Comparison of ENCODE assay signal across 17 mouse cellular contexts in genomic region chr16:36068356-36068755, GRCm38 (mm10). TPM values are rescaled to one million over a fixed set of nuclear protein-coding genes. Genes with fewer than 3 reads are reported as not detected.
A peak's percentile ranks its signal among the peaks of the same experiment; 100 is the strongest.
DNase-seq lines count a peak whose midpoint lies in the region; ATAC-seq and TF ChIP-seq lines count a peak whose summit lies in the region.
"Had no signal": no experiment of that assay in that cellular context is flagged by ENCODE, and none has a peak within 500 bp of the region (broad histone marks: within the 10 kb centered on the region; RNA-seq: fewer than 3 reads in every experiment).

No protein-coding gene starts in this region.

- no peak for TF ChIP-seq CTCF in gastrocnemius, adult 2 months (IDR thresholded peaks at IDR 0.05)
- no peak for TF ChIP-seq CTCF in hindbrain, postnatal 0 days (IDR thresholded peaks at IDR 0.05; ENCODE audit: low read depth)
- TF ChIP-seq CTCF in E14TG2a.4 (conservative IDR thresholded peaks at IDR 0.05; ENCODE audit: low read length): no peak

- H3K27ac ChIP-seq in gastrocnemius, adult 2 months: peak overlapping the region; percentile 98; the same call in 1 of the 2 replicates
- H3K27ac ChIP-seq in hindbrain, postnatal 0 days: no peak overlapping the region
- H3K27ac ChIP-seq in hindbrain, embryonic 14.5 days: no peak overlapping the region
- peak overlapping the region; percentile 37; the same call in 1 of the 2 replicates for H3K27ac ChIP-seq in intestine, embryonic 16.5 days (ENCODE audit: low read length)
- H3K27ac ChIP-seq: embryonic facial prominence, embryonic 15.5 days; liver, embryonic 13.5 days had no signal

- peaks cover 7% of the 10 kb centered on the region; the same call in 1 of the 2 replicates for H3K4me1 ChIP-seq in hindbrain, postnatal 0 days (ENCODE audit: insufficient read depth, low read length)
- peaks cover 19% of the 10 kb centered on the region for H3K4me1 ChIP-seq in hindbrain, embryonic 14.5 days (replicated peaks; ENCODE audit: control insufficient read depth, insufficient read depth, low read length)
- H3K4me1 ChIP-seq in E14TG2a.4 (replicated peaks; ENCODE audit: low read depth, low read length): peaks cover 71% of the 10 kb centered on the region
- peaks cover 17% of the 10 kb centered on the region for H3K4me1 ChIP-seq in intestine, embryonic 16.5 days (ENCODE audit: control insufficient read depth, insufficient read depth, low read length)

- no peaks in the 10 kb centered on the region for H3K27me3 ChIP-seq in hindbrain, postnatal 0 days (ENCODE audit: insufficient read depth, low read length)
- H3K27me3 ChIP-seq in hindbrain, embryonic 14.5 days (ENCODE audit: control insufficient read depth, insufficient read depth, low read length): no peaks in the 10 kb centered on the region
- no peaks in the 10 kb centered on the region for H3K27me3 ChIP-seq in E14TG2a.4 (ENCODE audit: insufficient read depth, low read length)
- no peaks in the 10 kb centered on the region for H3K27me3 ChIP-seq in intestine, embryonic 16.5 days (replicated peaks; ENCODE audit: control insufficient read depth, insufficient read depth, low read length)
- H3K27me3 ChIP-seq: embryonic facial prominence, embryonic 15.5 days; liver, embryonic 13.5 days; Patski had no signal

- no peaks in the 10 kb centered on the region for H3K36me3 ChIP-seq in hindbrain, postnatal 0 days (ENCODE audit: insufficient read depth, low read length)
- H3K36me3 ChIP-seq in hindbrain, embryonic 14.5 days (replicated peaks; ENCODE audit: control insufficient read depth, insufficient read depth): no peaks in the 10 kb centered on the region
- peaks cover 38% of the 10 kb centered on the region for H3K36me3 ChIP-seq in E14TG2a.4 (ENCODE audit: insufficient read depth, low read length)
- no peaks in the 10 kb centered on the region for H3K36me3 ChIP-seq in intestine, embryonic 16.5 days (ENCODE audit: control insufficient read depth, insufficient read depth, low read length)
- H3K36me3 ChIP-seq: embryonic facial prominence, embryonic 15.5 days had no signal

- intact Hi-C loops in gastrocnemius, adult 2 months (cut with DNase I): no loop called here
- intact Hi-C loops in left cerebral cortex, postnatal 25 days (cut with DNase I): no loop called here

- no peak overlapping the region for H3K4me2 ChIP-seq in hindbrain, postnatal 0 days (ENCODE audit: low read depth, low read length)
- no peak overlapping the region for H3K4me2 ChIP-seq in hindbrain, embryonic 14.5 days (replicated peaks)
- H3K4me2 ChIP-seq in intestine, embryonic 16.5 days (ENCODE audit: low read depth, low read length): no peak overlapping the region
- H3K4me2 ChIP-seq: liver, embryonic 13.5 days had no signal

- WGBS in hindbrain, postnatal 0 days: 50% methylated on average over 3 of the region's 3 CpGs
- 43% methylated on average over 3 of the region's 3 CpGs for WGBS in hindbrain, embryonic 14.5 days
- 58% methylated on average over 3 of the region's 3 CpGs for WGBS in intestine, embryonic 16.5 days

- peak overlapping the region; percentile 19 for H3K4me3 ChIP-seq in gastrocnemius, adult 2 months
- H3K4me3 ChIP-seq in hindbrain, postnatal 0 days (ENCODE audit: low read length): no peak overlapping the region
- H3K4me3 ChIP-seq in hindbrain, embryonic 14.5 days (replicated peaks; ENCODE audit: low read length): no peak overlapping the region
- peak overlapping the region; percentile 92 for H3K4me3 ChIP-seq in E14TG2a.4 (replicated peaks; ENCODE audit: low read length)
- no peak overlapping the region for H3K4me3 ChIP-seq in intestine, embryonic 16.5 days (ENCODE audit: low read length)
- H3K4me3 ChIP-seq: liver, embryonic 13.5 days had no signal

- no peak for ATAC-seq in hindbrain, postnatal 0 days
- no peak for ATAC-seq in hindbrain, embryonic 14.5 days (ENCODE audit: low FRiP score)
- no peak for ATAC-seq in intestine, embryonic 16.5 days
- ATAC-seq: forebrain, postnatal 0 days; Patski had no signal

- H3K9ac ChIP-seq in hindbrain, postnatal 0 days (replicated peaks; ENCODE audit: low read length): no peak overlapping the region
- H3K9ac ChIP-seq in hindbrain, embryonic 14.5 days: no peak overlapping the region
- H3K9ac ChIP-seq in intestine, embryonic 16.5 days (ENCODE audit: low read depth, low read length): 0 out of 2 replicates have a peak overlapping the region, but pooled peaks have one; percentile 14
- H3K9ac ChIP-seq: embryonic facial prominence, embryonic 15.5 days; liver, embryonic 13.5 days had no signal

- DNase-seq in gastrocnemius, adult 2 months: no peak
- no peak for DNase-seq in gastrocnemius, adult 18-20 months (ENCODE audit: low spot score)
- peak; percentile 25 for DNase-seq in hindbrain, postnatal 0 days (ENCODE audit: low spot score)
- DNase-seq in hindbrain, embryonic 14.5 days (ENCODE audit: low spot score): no peak
- no peak for DNase-seq in left cerebral cortex, postnatal 25 days (ENCODE audit: low spot score in 2 of 2)
- DNase-seq in MN1 (ENCODE audit: low spot score): no peak
- DNase-seq: adrenal gland, adult 8-10 months; B cell, adult 2 months; forebrain, postnatal 0 days; gastrocnemius, postnatal 25 days; kidney, postnatal 36 days; liver, embryonic 13.5 days; lung, postnatal 4 days had no signal

- no peaks in the 10 kb centered on the region for H3K9me3 ChIP-seq in hindbrain, postnatal 0 days (ENCODE audit: low read length)
- H3K9me3 ChIP-seq in hindbrain, embryonic 14.5 days (ENCODE audit: control insufficient read depth, low read length): no peaks in the 10 kb centered on the region
- H3K9me3 ChIP-seq in E14TG2a.4 (ENCODE audit: low read length): no peaks in the 10 kb centered on the region
- no peaks in the 10 kb centered on the region for H3K9me3 ChIP-seq in intestine, embryonic 16.5 days (ENCODE audit: control insufficient read depth, low read length)
- H3K9me3 ChIP-seq: embryonic facial prominence, embryonic 15.5 days; liver, embryonic 13.5 days had no signal

RNA-seq across cellular contexts. Expression of gene Fam162a, which starts 3.0 kb away (rescaled TPM):
- 100 to 1,000 TPM; 112 to 147 TPM for total RNA-seq in gastrocnemius, adult 2 months (2021)
- total RNA-seq in gastrocnemius, adult 18-20 months (2021): 100 to 1,000 TPM; 118 to 126 TPM
- 7.2 and 8.3 TPM in 2 replicates for total RNA-seq in hindbrain, postnatal 0 days (2014; rRNA removed)
- 145 and 146 TPM in 2 replicates for polyA plus RNA-seq in hindbrain, postnatal 0 days (2015; fragmentation: Nextera tagmentation; extraction: Ambion mirVana)
- 129 and 139 TPM in 2 replicates for polyA plus RNA-seq in hindbrain, embryonic 14.5 days (2014; fragmentation: Nextera tagmentation; extraction: Ambion mirVana)
- 513 and 517 TPM in 2 replicates for polyA plus RNA-seq in intestine, embryonic 16.5 days (2015; fragmentation: Nextera tagmentation; extraction: Ambion mirVana)
- 10 to 100 TPM; 70.3 to 71.3 TPM for total RNA-seq in left cerebral cortex, postnatal 25 days (2021)

RNA-seq across cellular contexts. Expression of gene Ccdc58, which starts 3.1 kb away (rescaled TPM):
- 10 to 100 TPM; 19.6 to 31.6 TPM for total RNA-seq in gastrocnemius, adult 2 months (2021)
- 10 to 100 TPM; 25.4 to 30.2 TPM for total RNA-seq in gastrocnemius, adult 18-20 months (2021)
- total RNA-seq in hindbrain, postnatal 0 days (2014; rRNA removed): 3.8 and 4.9 TPM in 2 replicates
- polyA plus RNA-seq in hindbrain, postnatal 0 days (2015; fragmentation: Nextera tagmentation; extraction: Ambion mirVana): 27.8 and 34.0 TPM in 2 replicates
- 25.8 and 26.8 TPM in 2 replicates for polyA plus RNA-seq in hindbrain, embryonic 14.5 days (2014; fragmentation: Nextera tagmentation; extraction: Ambion mirVana)
- 104 and 121 TPM in 2 replicates for polyA plus RNA-seq in intestine, embryonic 16.5 days (2015; fragmentation: Nextera tagmentation; extraction: Ambion mirVana)
- total RNA-seq in left cerebral cortex, postnatal 25 days (2021): 10 to 100 TPM; 14.0 to 19.8 TPM

RNA-seq across cellular contexts. Expression of gene Wdr5b, which starts 27.4 kb away (rescaled TPM):
- 1 to 10 TPM; 1.3 to 1.9 TPM for total RNA-seq in gastrocnemius, adult 2 months (2021)
- total RNA-seq in gastrocnemius, adult 18-20 months (2021): 1 to 10 TPM; 2.2 to 2.4 TPM
- 5.6 and 6.1 TPM in 2 replicates for total RNA-seq in hindbrain, postnatal 0 days (2014; rRNA removed)
- polyA plus RNA-seq in hindbrain, postnatal 0 days (2015; fragmentation: Nextera tagmentation; extraction: Ambion mirVana): 4.9 and 6.8 TPM in 2 replicates
- polyA plus RNA-seq in hindbrain, embryonic 14.5 days (2014; fragmentation: Nextera tagmentation; extraction: Ambion mirVana): 12.9 and 13.7 TPM in 2 replicates
- polyA plus RNA-seq in intestine, embryonic 16.5 days (2015; fragmentation: Nextera tagmentation; extraction: Ambion mirVana): 5.7 and 5.9 TPM in 2 replicates
- 1 to 10 TPM; 4.2 to 4.8 TPM for total RNA-seq in left cerebral cortex, postnatal 25 days (2021)

Comparison
In these comparisons a context has a peak if more than half of its experiments do, and no peak if none do; other contexts are left out.
1. H3K27ac ChIP-seq: peak in gastrocnemius, adult 2 months (single experiment) and intestine, embryonic 16.5 days (single experiment); none in hindbrain, postnatal 0 days (single experiment) and hindbrain, embryonic 14.5 days (single experiment).
2. H3K4me3 ChIP-seq: peak in gastrocnemius, adult 2 months (single experiment) and E14TG2a.4 (single experiment); none in hindbrain, postnatal 0 days (single experiment), hindbrain, embryonic 14.5 days (single experiment) and intestine, embryonic 16.5 days (single experiment).